Mouse (Mus musculus) layer of hippocampus, adult 9-11 months (tissue): Measurements from ENCODE around the gene Gsta2.
"Not testable (repeated sequence)": the region's sequence is repeated elsewhere in the genome, so short reads cannot be mapped to it uniquely, and the experiment has no call there.

Experiments
- DNase-seq: peaks from one replicate; pipeline ENCODE4 v3.0.0; 2022

The Gsta2 gene

GRCm38 (mm10) chr9:78299143-78299542, 56.4 kb downstream of the Gsta2 start:
- DNase-seq = not testable (repeated sequence)

GRCm38 (mm10) chr9:78298232-78298631, 57.4 kb downstream of the Gsta2 start:
- no peak for DNase-seq

GRCm38 (mm10) chr9:78296089-78296488, 59.5 kb downstream of the Gsta2 start:
- not testable (repeated sequence) for DNase-seq

GRCm38 (mm10) chr9:78294781-78295180, 60.8 kb downstream of the Gsta2 start:
- DNase-seq = not testable (repeated sequence)

- not testable (repeated sequence) for DNase-seq
Observed at GRCm38 (mm10) chr9:78293683-78294082, 61.9 kb downstream of the Gsta2 start.

GRCm38 (mm10) chr9:78292462-78292861, 63.1 kb downstream of the Gsta2 start:
- DNase-seq = not testable (repeated sequence)

- not testable (repeated sequence) for DNase-seq
Observed at GRCm38 (mm10) chr9:78289723-78290122, 65.9 kb downstream of the Gsta2 start, which contains the start of gene Gm10639. TSS of gene Gm10639 (plus strand) at chr9:78289923.

GRCm38 (mm10) chr9:78289063-78289462, 66.5 kb downstream of the Gsta2 start:
- DNase-seq = not testable (repeated sequence)

GRCm38 (mm10) chr9:78282002-78282711, 73.4 kb downstream of the Gsta2 start:
- not testable (repeated sequence) for DNase-seq
